Mouse (Mus musculus) retina, postnatal 1 day (tissue): ENCODE measurements around the gene Hoxc12.
A peak's percentile ranks its signal among the peaks of the same experiment; 100 is the strongest.

Source experiments
- DNase-seq: peaks from one replicate; pipeline ENCODE4 v3.0.0-alpha.2; 2012

Hoxc12 gene

DNA sequence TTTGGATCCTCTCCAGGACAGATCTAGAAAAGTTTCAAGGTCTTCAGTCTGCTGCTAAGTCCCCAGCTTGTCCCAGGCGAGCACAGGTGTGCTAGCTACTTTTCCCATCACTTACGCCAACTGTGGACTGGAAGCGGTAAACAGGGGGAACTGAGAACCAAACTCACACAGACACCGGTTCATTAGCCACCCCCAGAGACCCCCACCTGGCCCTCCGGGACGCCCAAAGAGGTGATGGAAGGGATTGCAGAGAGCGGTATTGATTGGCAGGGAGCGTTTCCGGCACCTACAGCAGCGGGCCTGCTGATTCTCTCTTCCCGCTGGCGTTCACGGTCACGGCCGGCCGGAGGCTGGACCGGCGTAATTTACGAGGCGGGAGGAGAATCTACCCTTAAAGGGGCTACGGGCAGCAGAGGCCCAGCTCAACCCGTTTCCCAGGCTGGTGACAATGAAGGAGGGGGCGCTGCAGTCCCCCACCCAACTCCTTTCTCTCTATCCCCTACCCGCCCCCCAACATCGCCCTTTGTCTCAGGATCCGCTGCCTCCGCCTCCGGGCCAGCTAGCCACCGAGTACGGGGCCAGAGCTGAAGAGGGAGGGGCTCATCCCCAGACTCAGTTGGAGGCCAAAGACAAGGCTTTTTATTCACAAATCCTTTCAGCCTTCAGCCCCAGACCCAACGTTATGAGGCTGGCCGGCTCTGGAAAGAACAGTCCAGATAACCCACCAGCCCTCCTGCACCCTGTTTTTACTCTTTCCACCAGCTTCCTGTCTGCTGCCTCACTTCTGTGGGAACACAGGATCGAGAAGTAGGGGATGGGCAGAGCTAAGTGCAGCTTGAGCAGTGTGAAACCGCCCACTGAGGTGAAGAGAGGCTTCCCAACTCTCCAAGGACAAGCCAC, 2.9 kb downstream of the Hoxc12 start:
- no peak for DNase-seq

DNA sequence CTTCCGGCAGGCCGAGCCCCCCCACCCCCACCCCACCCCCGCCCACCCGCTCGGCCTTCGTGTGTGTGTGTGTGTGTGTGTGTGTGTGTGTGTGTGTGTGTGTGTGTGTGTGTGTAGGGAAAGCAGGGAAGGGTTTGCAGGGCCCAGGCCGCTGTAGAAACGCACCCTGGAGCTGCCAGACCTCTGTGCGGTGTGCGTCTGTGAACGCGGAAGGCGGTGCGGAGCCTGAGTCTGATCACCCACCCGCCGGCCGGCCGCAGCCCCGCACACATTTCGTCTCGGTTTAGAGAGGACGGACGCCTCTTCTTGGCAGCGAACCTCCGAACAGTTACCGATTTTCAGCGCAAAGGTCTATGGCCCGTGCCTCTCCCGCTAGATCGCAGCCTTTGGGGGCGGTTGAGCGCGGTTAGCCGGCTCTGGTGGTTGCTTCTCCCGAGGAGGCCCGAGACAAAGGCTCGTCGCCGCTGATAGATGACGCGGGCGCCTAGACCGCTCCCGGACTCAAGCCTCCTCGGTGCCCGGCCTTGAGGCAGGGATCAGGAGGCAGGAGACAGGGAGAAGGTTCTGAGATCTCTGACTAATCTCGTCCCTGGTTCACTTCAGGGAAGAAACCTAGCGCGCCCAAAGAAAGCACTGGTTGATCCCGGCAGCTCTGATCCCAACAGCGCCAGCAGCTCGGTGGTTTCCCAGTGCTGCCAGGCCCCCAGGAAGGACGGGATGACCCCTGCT, 6.3 kb downstream of the Hoxc12 start:
- peak; percentile 59 for DNase-seq

GRCm38 (mm10) chr15:102943468-102943813, 6.9 kb downstream of the Hoxc12 start:
- DNase-seq, result no peak

- no peak for DNase-seq
These were observed 8.9 kb downstream of the Hoxc12 start for GRCm38 (mm10) chr15:102945185-102946077.

GRCm38 (mm10) chr15:102947276-102947675, 10.7 kb downstream of the Hoxc12 start:
- DNase-seq, result no peak

DNA sequence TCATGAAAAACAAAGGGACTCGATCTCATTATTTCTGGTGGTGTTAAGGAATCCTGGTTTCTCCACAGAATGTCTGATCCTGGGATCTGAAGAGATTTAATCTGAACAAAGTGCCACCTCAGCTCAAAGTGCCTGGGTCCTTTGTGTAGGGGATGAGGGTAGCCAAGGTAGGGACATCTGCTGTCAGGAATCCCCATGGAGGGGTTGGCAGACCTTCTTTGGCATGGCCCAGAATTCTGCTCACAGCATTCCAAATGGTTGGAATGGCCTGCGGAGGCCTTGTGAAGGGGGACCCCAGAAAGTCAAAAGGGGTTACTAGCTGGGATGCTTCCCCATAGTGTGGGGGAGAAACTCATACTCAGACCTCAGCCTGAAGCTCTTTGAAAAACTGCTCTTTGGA, 12.3 kb downstream of the Hoxc12 start:
- no peak for DNase-seq

GRCm38 (mm10) chr15:102949696-102950095, 13.1 kb downstream of the Hoxc12 start:
- DNase-seq, result no peak

GRCm38 (mm10) chr15:102950877-102951276, 14.3 kb downstream of the Hoxc12 start:
- DNase-seq, result no peak

DNA sequence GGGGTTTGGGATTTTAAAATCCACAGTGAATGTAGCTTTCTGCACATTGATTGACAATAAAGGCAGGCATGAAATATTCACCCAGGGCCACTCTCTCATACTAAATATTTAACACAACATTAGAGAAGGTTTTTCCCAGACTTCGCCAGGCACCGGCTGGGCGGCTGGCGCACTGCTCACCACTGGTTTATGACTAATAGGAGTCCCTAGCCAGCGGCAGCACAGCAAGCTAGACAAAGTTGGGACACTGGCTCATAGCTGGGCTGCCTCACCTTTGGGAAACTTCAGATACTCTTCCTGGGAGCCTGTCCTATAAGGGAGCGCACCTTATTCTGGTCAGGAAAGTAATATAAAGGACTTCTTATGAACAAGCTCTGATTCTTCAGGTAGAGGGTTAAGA, 17.0 kb downstream of the Hoxc12 start:
- no peak for DNase-seq

DNA sequence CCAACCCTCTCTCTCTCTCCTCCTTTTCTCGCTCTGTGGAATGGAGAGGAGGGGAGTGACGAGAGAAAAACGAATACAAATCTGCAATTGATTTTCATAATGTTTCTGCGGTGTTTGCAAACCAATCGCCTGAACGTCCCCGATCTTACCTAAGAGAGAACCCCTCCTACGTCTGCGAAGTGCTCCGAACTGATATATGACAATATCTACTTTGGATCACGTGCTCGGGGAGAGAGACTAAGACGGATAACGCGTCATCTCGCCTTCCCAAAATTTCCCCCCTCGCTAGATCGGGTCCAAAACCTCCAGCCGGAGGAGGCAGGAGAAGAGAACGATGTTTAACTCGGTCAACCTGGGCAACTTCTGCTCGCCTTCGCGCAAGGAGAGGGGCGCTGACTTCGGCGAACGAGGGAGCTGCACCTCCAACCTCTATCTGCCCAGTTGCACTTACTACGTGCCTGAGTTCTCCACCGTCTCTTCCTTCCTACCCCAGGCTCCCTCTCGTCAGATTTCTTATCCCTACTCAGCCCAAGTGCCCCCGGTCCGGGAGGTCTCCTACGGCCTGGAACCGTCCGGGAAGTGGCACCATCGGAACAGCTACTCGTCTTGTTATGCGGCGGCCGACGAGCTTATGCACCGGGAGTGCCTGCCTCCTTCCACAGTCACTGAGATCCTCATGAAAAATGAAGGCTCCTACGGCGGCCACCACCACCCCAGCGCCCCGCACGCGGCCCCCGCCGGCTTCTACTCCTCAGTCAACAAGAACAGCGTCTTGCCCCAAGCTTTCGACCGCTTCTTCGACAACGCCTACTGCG, 17.8 kb downstream of the Hoxc12 start, which contains the start of gene Hoxc11:
Hoxc11 (plus strand) TSS at position 236 of the 815 bp plus-strand sequence.
- DNase-seq, result no peak

DNA sequence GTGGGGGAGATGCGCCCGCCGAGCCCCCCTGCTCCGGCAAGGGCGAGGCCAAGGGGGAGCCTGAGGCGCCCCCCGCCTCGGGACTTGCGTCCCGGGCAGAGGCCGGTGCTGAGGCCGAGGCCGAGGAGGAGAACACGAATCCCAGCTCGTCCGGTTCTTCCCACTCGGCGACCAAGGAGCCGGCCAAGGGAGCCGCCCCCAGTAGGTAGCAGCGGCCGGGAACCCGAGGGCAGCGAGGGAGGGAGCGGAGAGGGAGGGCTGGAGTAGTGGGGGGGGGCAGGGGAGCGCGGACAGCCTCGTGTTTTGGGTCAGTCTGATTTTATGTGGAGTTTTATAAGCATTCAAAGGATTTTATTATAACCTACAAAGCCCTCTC, 18.4 kb downstream of the Hoxc12 start:
- DNase-seq, result no peak

DNA sequence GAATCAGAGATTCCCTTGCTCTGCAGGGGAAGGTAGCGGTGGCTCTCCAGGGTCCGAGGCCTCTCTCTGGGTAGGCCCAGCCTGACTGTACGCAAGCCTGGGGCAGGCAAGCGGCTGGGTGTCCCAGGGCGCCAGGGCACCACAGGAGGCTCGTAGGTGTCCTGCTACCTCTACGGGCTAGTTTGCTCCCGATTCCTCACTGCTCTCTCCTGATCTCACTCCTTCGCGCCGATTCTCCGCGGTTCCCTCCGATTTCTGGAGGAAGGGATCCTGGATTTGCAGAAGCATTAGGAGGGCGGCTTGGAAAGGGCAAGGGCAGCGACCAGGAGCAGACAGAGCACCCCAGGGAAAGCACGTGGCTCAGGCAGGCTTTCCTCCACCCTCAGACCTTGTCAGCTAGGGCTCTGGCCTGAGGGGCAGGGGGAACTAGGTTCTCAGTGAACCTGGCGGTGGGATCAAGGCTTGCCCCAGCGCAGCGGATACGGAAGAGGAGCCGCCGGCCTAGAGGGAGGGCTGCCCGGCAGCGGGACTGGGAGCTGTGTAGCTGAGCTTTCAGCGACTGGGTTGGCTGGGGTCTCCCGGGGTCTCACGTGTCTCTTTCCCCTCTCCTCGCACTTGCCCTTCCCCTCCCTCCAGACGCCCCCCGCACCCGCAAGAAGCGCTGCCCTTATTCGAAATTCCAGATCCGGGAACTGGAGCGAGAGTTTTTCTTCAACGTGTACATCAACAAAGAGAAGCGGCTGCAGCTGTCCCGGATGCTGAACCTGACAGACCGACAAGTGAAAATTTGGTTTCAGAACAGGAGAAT, 19.5 kb downstream of the Hoxc12 start:
- DNase-seq, result no peak

DNA sequence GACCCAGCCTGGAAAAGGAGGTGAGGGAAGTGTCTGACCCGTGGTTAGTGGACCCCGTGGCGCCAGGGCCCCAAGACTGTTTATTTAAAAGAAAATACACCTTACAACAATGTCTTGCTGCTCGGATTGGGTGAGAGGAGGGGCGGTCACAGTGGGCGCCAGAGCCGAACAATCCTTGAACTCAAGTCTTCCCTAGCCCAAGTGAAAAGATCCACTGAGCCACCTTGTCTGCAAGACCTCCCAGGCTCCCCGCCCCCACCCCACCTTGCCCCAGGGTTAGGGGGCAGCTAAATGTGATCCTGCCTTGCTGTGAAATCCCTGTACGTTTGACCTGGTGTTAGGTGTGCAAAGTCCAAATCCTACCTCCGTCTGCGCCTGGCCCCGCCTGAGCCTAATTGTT, 20.3 kb downstream of the Hoxc12 start:
- DNase-seq, result no peak

DNA sequence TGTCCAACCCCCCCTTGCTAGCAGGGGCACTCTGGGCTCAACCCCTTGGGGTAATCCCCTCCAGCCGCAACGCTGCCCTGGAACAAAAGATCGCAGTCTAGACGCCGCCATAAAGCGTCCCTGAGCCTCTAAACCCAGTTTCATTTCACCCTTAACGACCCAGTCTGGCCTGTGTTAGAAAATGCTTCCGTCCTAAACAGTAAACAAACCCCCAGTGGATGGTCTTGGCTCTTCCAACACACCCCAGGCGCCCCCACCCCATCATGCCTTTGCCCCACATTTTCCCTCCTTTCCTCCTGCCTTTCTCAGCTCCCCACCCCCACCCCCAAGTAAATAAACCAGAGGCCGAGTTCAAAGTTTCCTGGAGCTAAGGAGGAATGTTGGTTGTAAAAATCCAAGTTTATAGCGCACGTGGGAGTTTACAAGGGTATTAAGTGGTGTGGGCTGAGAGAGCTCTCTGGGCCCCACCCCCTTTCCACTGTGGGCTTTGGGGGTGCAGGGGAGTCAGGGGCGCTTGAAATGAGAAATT, 23.2 kb downstream of the Hoxc12 start:
- peak; percentile 32 for DNase-seq

GRCm38 (mm10) chr15:102961728-102962127, 25.2 kb downstream of the Hoxc12 start:
- no peak for DNase-seq

- peak; percentile 38 for DNase-seq
These were observed 25.9 kb downstream of the Hoxc12 start for GRCm38 (mm10) chr15:102962492-102962891.

DNA sequence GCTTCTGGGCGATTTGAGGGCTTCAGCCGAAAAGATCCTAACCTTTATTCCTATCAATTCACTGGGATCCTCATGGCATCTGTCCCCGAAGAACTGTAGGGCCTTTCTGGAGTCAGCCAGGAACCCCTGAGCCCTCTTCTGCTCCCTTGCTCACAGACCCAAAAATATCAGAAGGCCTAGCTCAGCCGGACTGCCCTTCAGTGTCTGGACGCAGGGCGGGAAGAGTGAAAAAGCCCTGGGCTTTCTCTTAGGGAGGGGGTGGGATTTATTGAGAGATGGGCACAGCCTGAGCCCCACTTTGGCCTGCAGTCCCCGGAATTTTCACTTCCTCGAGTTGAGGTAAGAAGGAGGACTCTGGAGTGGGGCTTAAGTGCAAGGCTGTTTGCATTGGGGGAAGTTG, 26.7 kb downstream of the Hoxc12 start:
- no peak for DNase-seq

- DNase-seq, result peak; percentile 61
These were observed 27.4 kb downstream of the Hoxc12 start for GRCm38 (mm10) chr15:102963671-102964640.

GRCm38 (mm10) chr15:102965003-102965891, 28.7 kb downstream of the Hoxc12 start:
- no peak for DNase-seq
